Mouse (Mus musculus): ENCODE data around the gene Arfgap1.

GRCm38 (mm10) chr2:180954061-180955047 is 12.7 kb upstream of the Arfgap1 start, which contains the start of gene Nkain4:
- TF ChIP-seq CTCF (IDR thresholded peaks at IDR 0.05; ENCODE audit: low read depth) = no peak
- no peak for TF ChIP-seq EP300 (IDR thresholded peaks at IDR 0.05; ENCODE audit: low read depth)
